Mouse (Mus musculus) forebrain, embryonic 12.5 days (tissue): ENCODE results near the gene Kcna5. TPM values are rescaled to one million over a fixed set of nuclear protein-coding genes. Genes with fewer than 3 reads are reported as not detected.

Experiments
- ATAC-seq: fragments of 200-750 bp; cut with Nextera tagmentation; 2 replicates; pipeline ENCODE4 v1.8.0; 2017; ENCODE audit warnings: moderate TSS enrichment; ENCODE audit not compliant: low FRiP score
- H3K27ac ChIP-seq: fragments of 300-500 bp; sonication (generic); 2 replicates; pipeline ENCODE4 v1.5.1; 2016; ENCODE audit warnings: mild to moderate bottlenecking
- H3K27me3 ChIP-seq: fragments of 300-500 bp; sonication (generic); 2 replicates; pipeline ENCODE4 v1.6.1; 2016; ENCODE audit warnings: mild to moderate bottlenecking
- H3K36me3 ChIP-seq: fragments of 300-500 bp; sonication (generic); replicated peaks from 2 replicates; pipeline ENCODE4 v1.6.1; 2016; ENCODE audit warnings: mild to moderate bottlenecking
- H3K4me1 ChIP-seq: fragments of 300-500 bp; sonication (generic); 2 replicates; pipeline ENCODE4 v1.6.1; 2016
- H3K4me2 ChIP-seq: fragments of 300-500 bp; sonication (generic); 2 replicates; pipeline ENCODE4 v1.6.1; 2016; ENCODE audit warnings: mild to moderate bottlenecking, moderate library complexity
- H3K4me3 ChIP-seq: fragments of 300-500 bp; sonication (generic); replicated peaks from 2 replicates; pipeline ENCODE4 v1.5.1; 2016; ENCODE audit warnings: mild to moderate bottlenecking
- H3K9ac ChIP-seq: fragments of 300-500 bp; sonication (generic); 2 replicates; pipeline ENCODE4 v1.6.1; 2016; ENCODE audit warnings: mild to moderate bottlenecking
- H3K9me3 ChIP-seq: fragments of 300-500 bp; sonication (generic); 2 replicates; pipeline ENCODE4 v1.6.1; 2016
- WGBS: fragments of 180-500 bp; shearing (Covaris S2); methylation state at CpG from one replicate; pipeline ENCODE4 v1.1.7; 2016; 5-methylcytosine and 5-hydroxymethylcytosine counted together
- polyA plus RNA-seq: library from polyadenylated mRNA; unstranded; fragments of >200 nt; fragmentation: Nextera tagmentation; extraction: Ambion mirVana; gene quantifications from 2 replicates; pipeline ENCODE4 v1.2.1, GENCODE M21; 2016

The Kcna5 gene
- polyA plus RNA-seq, 1 experiment from 2014 or later = 1.6 TPM

GRCm38 (mm10) chr6:126497173-126497839 is 37.9 kb downstream of the Kcna5 start:
- no peak overlapping the region for H3K4me2 ChIP-seq
- WGBS = 34% methylated on average over 6 of the region's 6 CpGs
- H3K4me3 ChIP-seq = no peak overlapping the region
- H3K36me3 ChIP-seq = no peaks in the 10 kb centered on the region
- peaks cover 10% of the 10 kb centered on the region for H3K4me1 ChIP-seq
- H3K9me3 ChIP-seq = no peaks in the 10 kb centered on the region
- no peak for ATAC-seq
- H3K9ac ChIP-seq = no peak overlapping the region
- no peaks in the 10 kb centered on the region for H3K27me3 ChIP-seq
- no peak overlapping the region for H3K27ac ChIP-seq

GRCm38 (mm10) chr6:126487136-126487535 is 48.1 kb downstream of the Kcna5 start:
- H3K4me3 ChIP-seq = no peak overlapping the region
- H3K4me1 ChIP-seq = no peaks in the 10 kb centered on the region
- no peaks in the 10 kb centered on the region for H3K36me3 ChIP-seq
- no peaks in the 10 kb centered on the region for H3K9me3 ChIP-seq
- 18% methylated on average over 4 of the region's 4 CpGs for WGBS
- no peak overlapping the region for H3K9ac ChIP-seq
- H3K27ac ChIP-seq = no peak overlapping the region
- ATAC-seq = no peak
- no peak overlapping the region for H3K4me2 ChIP-seq
- no peaks in the 10 kb centered on the region for H3K27me3 ChIP-seq

DNA sequence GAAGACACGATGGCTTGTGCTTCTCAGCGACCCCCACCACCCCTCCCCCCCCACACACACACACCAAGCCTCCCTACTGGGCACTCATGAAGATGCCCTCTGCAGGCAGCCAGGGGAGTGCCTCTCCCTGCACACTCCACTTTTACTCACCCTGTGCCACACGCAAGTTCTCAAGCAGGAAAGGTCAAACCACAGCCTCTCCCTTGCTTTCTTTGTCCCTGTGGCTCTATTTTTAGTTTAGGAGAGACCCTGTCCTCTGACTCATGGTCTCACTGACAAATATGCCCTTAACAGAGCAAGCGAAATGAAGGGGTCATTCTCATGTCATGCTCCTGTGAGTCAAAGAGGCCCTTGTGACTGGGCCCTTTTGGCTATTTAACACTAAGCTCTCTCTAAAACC is 50.3 kb downstream of the Kcna5 start:
- Histone ChIP-seq H3K4me1 (no peaks in the 10 kb centered on the region), H3K27ac (no peak overlapping the region), H3K36me3 (no peaks in the 10 kb centered on the region), H3K9me3 (no peaks in the 10 kb centered on the region), H3K9ac (no peak overlapping the region), H3K27me3 (no peaks in the 10 kb centered on the region), H3K4me2 (no peak overlapping the region), H3K4me3 (no peak overlapping the region)
- 53% methylated on average over 4 of the region's 4 CpGs for WGBS
- no peak for ATAC-seq

GRCm38 (mm10) chr6:126483264-126483867 is 51.8 kb downstream of the Kcna5 start:
- Histone ChIP-seq H3K27me3 (no peaks in the 10 kb centered on the region), H3K27ac (no peak overlapping the region), H3K4me2 (no peak overlapping the region), H3K4me1 (no peaks in the 10 kb centered on the region), H3K9me3 (no peaks in the 10 kb centered on the region), H3K4me3 (no peak overlapping the region), H3K36me3 (no peaks in the 10 kb centered on the region), H3K9ac (no peak overlapping the region)
- 91% methylated on average over 11 of the region's 11 CpGs for WGBS
- no peak for ATAC-seq

Other genes starting within 250 kb of the Kcna5 start
- 0.74 and 1.5 TPM in 2 replicates for gene Kcna1, start 111.0 kb upstream of the Kcna5 start, polyA plus RNA-seq
- 5.9 and 6.3 TPM in 2 replicates for gene Kcna6, start 205.3 kb upstream of the Kcna5 start, polyA plus RNA-seq